Mouse (Mus musculus): ENCODE results near the gene Efcab8.

The Efcab8 gene

GRCm38 (mm10) chr2:153827171-153827830 lies 47.6 kb downstream of the Efcab8 start:
- no peak for DNase-seq

GRCm38 (mm10) chr2:153828704-153829103 lies 49.0 kb downstream of the Efcab8 start:
- DNase-seq = no peak

- DNase-seq = no peak
Observed at GRCm38 (mm10) chr2:153833291-153833690, 53.6 kb downstream of the Efcab8 start.

GRCm38 (mm10) chr2:153842854-153843253 lies 63.1 kb downstream of the Efcab8 start:
- DNase-seq = no peak

DNA sequence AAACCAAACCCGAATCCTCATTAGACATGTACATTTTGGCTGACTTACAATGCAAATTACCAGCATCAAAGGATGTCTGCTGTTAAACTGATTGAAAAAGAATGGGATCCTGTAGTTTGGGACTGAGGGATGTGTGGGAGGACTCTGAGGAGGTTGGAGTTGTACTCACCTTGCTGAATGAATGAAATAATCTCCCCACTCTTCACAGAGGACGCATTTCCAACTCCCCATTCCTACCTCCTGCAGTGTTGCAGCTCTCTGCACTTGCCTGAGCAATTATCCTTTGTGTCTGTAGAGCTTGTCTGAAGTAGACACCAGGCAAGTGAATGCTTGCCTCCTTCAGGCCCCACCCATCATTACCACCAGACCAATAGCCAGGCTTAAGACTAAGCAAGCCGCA lies 68.7 kb downstream of the Efcab8 start:
- no peak for DNase-seq

GRCm38 (mm10) chr2:153850351-153851029 lies 70.8 kb downstream of the Efcab8 start:
- DNase-seq = no peak

DNA sequence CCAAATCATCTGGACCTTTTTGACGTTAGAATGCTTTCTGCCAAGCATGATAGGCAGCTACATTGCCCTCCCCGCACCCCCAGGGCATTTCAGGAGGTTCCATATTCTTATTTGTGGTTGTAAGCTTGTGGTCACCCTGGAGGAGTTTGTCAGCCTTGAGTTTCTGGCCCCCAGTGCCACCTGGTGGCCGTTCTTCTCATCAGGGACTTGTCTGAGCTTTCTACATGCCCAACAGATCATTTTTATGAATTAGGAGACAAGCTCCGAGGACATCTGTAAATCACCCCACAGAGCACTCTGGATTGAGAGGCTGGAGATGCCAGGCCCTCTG lies 71.3 kb downstream of the Efcab8 start:
- DNase-seq = peak; percentile 34

GRCm38 (mm10) chr2:153853544-153853943 lies 73.8 kb downstream of the Efcab8 start:
- DNase-seq = no peak

DNA sequence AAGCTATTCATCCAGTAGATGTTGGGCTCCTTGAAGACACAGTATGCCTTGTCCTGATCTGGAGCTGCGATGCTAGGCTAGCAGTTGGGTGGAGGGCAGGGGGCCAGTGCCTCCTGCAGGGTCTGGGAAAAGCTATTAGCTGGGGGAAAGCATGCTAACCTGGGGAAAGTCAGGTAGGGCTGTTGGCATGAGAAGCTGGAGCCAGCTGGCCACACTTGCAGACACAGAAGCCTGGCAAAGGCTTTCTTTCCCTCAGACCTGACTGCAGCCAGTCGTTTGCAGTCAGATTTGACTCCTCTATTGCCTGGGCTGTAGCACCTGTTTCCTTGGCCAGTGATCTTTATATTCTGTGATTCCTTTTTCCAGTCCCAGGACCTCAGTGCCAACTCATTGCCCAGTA lies 79.8 kb downstream of the Efcab8 start:
- DNase-seq = no peak

DNA sequence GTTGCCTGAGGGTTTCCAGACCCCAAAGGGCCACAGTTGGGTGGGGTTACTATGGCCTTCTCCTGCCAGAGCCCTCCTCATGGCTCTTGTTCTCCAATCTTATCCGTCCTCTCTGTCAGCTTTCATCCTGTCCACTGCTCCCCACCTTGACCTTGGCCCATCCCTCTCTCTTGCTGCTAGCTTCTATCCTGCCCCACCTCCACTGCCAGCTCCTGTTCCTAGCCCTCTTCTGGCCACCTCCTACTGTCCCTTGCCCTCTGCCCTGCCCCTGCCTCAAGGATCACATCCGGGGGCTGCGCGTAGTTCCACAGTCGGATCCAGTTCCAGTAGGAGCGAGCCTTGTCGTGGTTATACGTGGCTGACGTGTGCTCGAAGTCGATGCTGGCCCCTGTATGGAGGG lies 80.6 kb downstream of the Efcab8 start:
- no peak for DNase-seq

- DNase-seq = no peak
Observed at GRCm38 (mm10) chr2:153860715-153861114, 81.0 kb downstream of the Efcab8 start.

GRCm38 (mm10) chr2:153861960-153862359 lies 82.2 kb downstream of the Efcab8 start:
- no peak for DNase-seq

GRCm38 (mm10) chr2:153870984-153871383 lies 91.3 kb downstream of the Efcab8 start, which contains the start of gene Sun5:
Gene Sun5, minus strand, starts transcription at chr2:153871084.
- no peak for DNase-seq

DNA sequence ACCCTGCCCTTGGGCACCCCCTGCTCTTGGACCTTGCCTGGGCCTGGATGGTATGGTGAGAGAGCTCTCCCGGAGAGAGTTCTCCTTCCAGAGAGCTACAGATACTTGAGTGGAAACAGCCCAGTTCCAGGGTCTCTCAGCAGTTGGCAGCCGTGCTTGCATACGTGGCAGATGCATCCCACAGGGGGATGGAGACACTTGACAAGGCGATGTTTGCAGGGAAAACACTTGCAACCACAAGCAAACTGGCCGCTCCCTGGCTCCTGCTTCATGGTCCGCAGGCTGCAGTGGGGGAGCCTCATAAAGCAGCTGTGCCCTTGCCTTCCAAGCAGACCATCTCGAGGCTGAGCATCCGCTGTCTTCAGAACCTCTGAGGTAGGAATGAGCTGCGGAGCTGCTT lies 95.0 kb downstream of the Efcab8 start, which contains the start of gene Bpifb2:
Gene Bpifb2, plus strand, starts transcription at position 301 of the 400 bp plus-strand sequence.
- DNase-seq = no peak
